Mouse (Mus musculus): ENCODE measurements around the gene Lysmd4.

- TF ChIP-seq CTCF (IDR thresholded peaks at IDR 0.05; ENCODE audit: low read depth, low read length) (no peak), POLR2A (IDR thresholded peaks at IDR 0.05; ENCODE audit: extremely low read depth, insufficient read depth, low read length) (no peak)
These were observed 10.4 kb upstream of the Lysmd4 start for GRCm38 (mm10) chr7:67211971-67212370.

Measured in liver, adult 2 months (tissue).